Mouse (Mus musculus) liver, embryonic 14.5 days (tissue): Measurements from ENCODE around the gene Ak9. TPM values are rescaled to one million over a fixed set of nuclear protein-coding genes. Genes with fewer than 3 reads are reported as not detected.

Experiments
- ATAC-seq: fragments of 200-750 bp; cut with Nextera tagmentation; 2 replicates; pipeline ENCODE4 v1.8.0; 2017; ENCODE audit warnings: moderate number of reproducible peaks, mild to moderate bottlenecking, moderate library complexity; ENCODE audit not compliant: insufficient read depth
- DNase-seq, 3 experiments: peaks; one replicate each; pipeline ENCODE4 v3.0.0-alpha.2; 2012 to 2013; ENCODE audit warnings: low read depth in 3 of 3, low spot score in 3 of 3
- H3K27ac ChIP-seq: fragments of 300-500 bp; sonication (generic); 2 replicates; pipeline ENCODE4 v1.5.1; 2014; ENCODE audit warnings: moderate library complexity, mild to moderate bottlenecking, control low read depth, inconsistent platforms
- H3K27me3 ChIP-seq: fragments of 300-500 bp; sonication (generic); 2 replicates; pipeline ENCODE4 v1.6.1; 2014; ENCODE audit warnings: mild to moderate bottlenecking, low read length, moderate library complexity; ENCODE audit not compliant: control insufficient read depth, insufficient read depth
- H3K36me3 ChIP-seq: fragments of 300-500 bp; sonication (generic); replicated peaks from 2 replicates; pipeline ENCODE4 v1.6.1; 2014; ENCODE audit warnings: low read depth; ENCODE audit not compliant: control insufficient read depth, insufficient read depth
- H3K4me1 ChIP-seq, 2 experiments: fragments of 200-500 bp in 1 of 2; fragments of 300-500 bp in 1 of 2; sonication (generic) in 1 of 2; replicated peaks; 2 replicates each; pipeline ENCODE4 v1.6.1; 2012 to 2014; ENCODE audit warnings: antibody characterized with exemption in 1 of 2, inconsistent platforms in 1 of 2, low read length in 1 of 2; ENCODE audit not compliant: control insufficient read depth in 2 of 2, insufficient read depth in 2 of 2
- H3K4me2 ChIP-seq: fragments of 300-500 bp; sonication (generic); 2 replicates; pipeline ENCODE4 v1.6.1; 2014; ENCODE audit warnings: low read depth, mild to moderate bottlenecking, control low read depth, moderate library complexity
- H3K4me3 ChIP-seq, 2 experiments: fragments of 200-500 bp in 1 of 2; fragments of 300-500 bp in 1 of 2; sonication (generic) in 1 of 2; 2 replicates each; pipeline ENCODE4 v1.5.1; 2012 to 2014; ENCODE audit warnings: low read depth in 2 of 2, low read length in 2 of 2, mild to moderate bottlenecking in 2 of 2, control low read depth in 1 of 2, inconsistent platforms in 1 of 2, moderate library complexity in 1 of 2; ENCODE audit not compliant: insufficient read depth in 1 of 2
- H3K9ac ChIP-seq: fragments of 300-500 bp; sonication (generic); replicated peaks from 2 replicates; pipeline ENCODE4 v1.6.1; 2014; ENCODE audit warnings: mild to moderate bottlenecking, control low read depth, moderate library complexity
- H3K9me3 ChIP-seq: fragments of 300-500 bp; sonication (generic); 2 replicates; pipeline ENCODE4 v1.6.1; 2016; ENCODE audit warnings: low read length, mixed read lengths; ENCODE audit not compliant: control insufficient read depth
- CTCF ChIP-seq: IDR thresholded peaks from 2 replicates; pipeline ENCODE4 v1.5.1; 2016; ENCODE audit warnings: antibody characterized with exemption, low read depth, control low read depth
- EP300 ChIP-seq: IDR thresholded peaks from 2 replicates; pipeline ENCODE4 v1.6.1; 2016; ENCODE audit warnings: antibody characterized with exemption, low read depth
- WGBS: fragments of 180-500 bp; shearing (Covaris S2); extraction: QIAGEN DNeasy Blood & Tissue Kit; methylation state at CpG from one replicate; pipeline ENCODE4 v1.1.7; 2014; ENCODE audit not compliant: insufficient replicate concordance; 5-methylcytosine and 5-hydroxymethylcytosine counted together
- polyA plus RNA-seq, 2 experiments: library from polyadenylated mRNA; depleted of rRNA in 1 of 2; stranded (reverse) in 1 of 2; unstranded in 1 of 2; fragments of >200 nt; fragmentation: Nextera tagmentation in 1 of 2; extraction: Ambion mirVana in 1 of 2; gene quantifications; 2 replicates each; pipeline versions ENCODE4 v1.2.1 to v1.2.3; 2012 to 2014

Gene Ak9
- polyA plus RNA-seq, 2 experiments: not detected

- no peak for TF ChIP-seq CTCF
- TF ChIP-seq EP300: no peak
- H3K36me3 ChIP-seq: no peaks in the 10 kb centered on the region
- no peaks in the 10 kb centered on the region for H3K27me3 ChIP-seq
- H3K4me2 ChIP-seq: no peak overlapping the region
- no peak for ATAC-seq
- no peak for DNase-seq
- no peaks in the 10 kb centered on the region for H3K4me1 ChIP-seq
- H3K9ac ChIP-seq: no peak overlapping the region
- no peak overlapping the region for H3K27ac ChIP-seq
- 84% methylated on average over 1 of the region's 1 CpGs for WGBS
- no peaks in the 10 kb centered on the region for H3K9me3 ChIP-seq
- H3K4me3 ChIP-seq: no peak overlapping the region
Observed at GRCm38 (mm10) chr10:41274871-41275270, 28.9 kb upstream of the Ak9 start.

GRCm38 (mm10) chr10:41278808-41279207 is 25.0 kb upstream of the Ak9 start:
- Histone ChIP-seq H3K27me3 (no peaks in the 10 kb centered on the region), H3K4me1 (no peaks in the 10 kb centered on the region), H3K4me3 (no peak overlapping the region), H3K36me3 (no peaks in the 10 kb centered on the region), H3K9me3 (no peaks in the 10 kb centered on the region), H3K27ac (no peak overlapping the region), H3K4me2 (no peak overlapping the region), H3K9ac (no peak overlapping the region)
- DNase-seq: no peak
- 87% methylated on average over 1 of the region's 1 CpGs for WGBS
- TF ChIP-seq CTCF: no peak
- TF ChIP-seq EP300: no peak
- no peak for ATAC-seq

GRCm38 (mm10) chr10:41280177-41280576 is 23.6 kb upstream of the Ak9 start:
- no peaks in the 10 kb centered on the region for H3K4me1 ChIP-seq

GRCm38 (mm10) chr10:41280796-41281195 is 23.0 kb upstream of the Ak9 start:
- TF ChIP-seq EP300 (no peak), CTCF (no peak)
- H3K27ac ChIP-seq: no peak overlapping the region
- H3K9me3 ChIP-seq: no peaks in the 10 kb centered on the region
- WGBS: 78% methylated on average over 2 of the region's 2 CpGs
- no peaks in the 10 kb centered on the region for H3K4me1 ChIP-seq
- DNase-seq: no peak
- no peak overlapping the region for H3K4me2 ChIP-seq
- H3K27me3 ChIP-seq: no peaks in the 10 kb centered on the region
- no peak overlapping the region for H3K9ac ChIP-seq
- no peak overlapping the region for H3K4me3 ChIP-seq
- ATAC-seq: no peak
- no peaks in the 10 kb centered on the region for H3K36me3 ChIP-seq

More at GRCm38 (mm10) chr10:41280177-41280576, 23.6 kb upstream of the Ak9 start:
- Histone ChIP-seq H3K9ac (no peak overlapping the region), H3K9me3 (no peaks in the 10 kb centered on the region), H3K27me3 (no peaks in the 10 kb centered on the region), H3K27ac (no peak overlapping the region), H3K36me3 (no peaks in the 10 kb centered on the region), H3K4me3 (no peak overlapping the region), H3K4me2 (no peak overlapping the region)
- ATAC-seq: no peak
- no peak for TF ChIP-seq CTCF
- TF ChIP-seq EP300: no peak
- no peak for DNase-seq
- 50% methylated on average over 6 of the region's 6 CpGs for WGBS

GRCm38 (mm10) chr10:41282086-41282485 is 21.7 kb upstream of the Ak9 start:
- WGBS: 59% methylated on average over 2 of the region's 2 CpGs
- Histone ChIP-seq H3K4me3 (no peak overlapping the region), H3K4me1 (no peaks in the 10 kb centered on the region), H3K9me3 (no peaks in the 10 kb centered on the region), H3K36me3 (no peaks in the 10 kb centered on the region), H3K27ac (no peak overlapping the region), H3K9ac (no peak overlapping the region), H3K4me2 (no peak overlapping the region), H3K27me3 (no peaks in the 10 kb centered on the region)
- DNase-seq (no peak), ATAC-seq (no peak)
- TF ChIP-seq CTCF (no peak), EP300 (no peak)
